Mouse (Mus musculus) CH12.LX (cell line): ENCODE results near the gene Dnal1. TPM values are rescaled to one million over a fixed set of nuclear protein-coding genes. Genes with fewer than 3 reads are reported as not detected.

Source experiments
- DNase-seq: peaks from one replicate; pipeline ENCODE4 v3.0.0-alpha.2; 2013; ENCODE audit errors: extremely low read depth
- H3K27ac ChIP-seq: 2 replicates; pipeline ENCODE4 v1.5.1; 2012; ENCODE audit warnings: low read depth, mild to moderate bottlenecking, control low read depth, moderate library complexity; ENCODE audit not compliant: insufficient read depth
- H3K27me3 ChIP-seq: replicated peaks from 2 replicates; pipeline ENCODE3; 2012; ENCODE audit warnings: inconsistent platforms
- H3K36me3 ChIP-seq, 2 experiments: replicated peaks in 1 of 2; 2 replicates each; pipeline versions ENCODE3 to v1.6.1; 2012; ENCODE audit warnings: inconsistent platforms in 1 of 2, low read length in 1 of 2, mild to moderate bottlenecking in 1 of 2, mixed read lengths in 1 of 2, moderate library complexity in 1 of 2; ENCODE audit not compliant: control insufficient read depth in 1 of 2, insufficient read depth in 1 of 2
- H3K4me1 ChIP-seq, 2 experiments: 2 replicates each; pipeline ENCODE4 v1.6.1; 2012; ENCODE audit warnings: inconsistent platforms in 1 of 2, moderate library complexity in 1 of 2; ENCODE audit not compliant: insufficient read depth in 2 of 2, control insufficient read depth in 1 of 2
- H3K4me2 ChIP-seq: 2 replicates; pipeline ENCODE4 v1.6.1; 2012; ENCODE audit warnings: low read depth, mild to moderate bottlenecking, control low read depth; ENCODE audit not compliant: poor library complexity, insufficient read depth, severe bottlenecking
- H3K4me3 ChIP-seq, 3 experiments: fragments of 150-350 bp in 1 of 3; sonication (generic) in 1 of 3; replicated peaks in 1 of 3; 2 replicates each; pipeline versions ENCODE3 to v1.5.1; 2011 to 2012; ENCODE audit warnings: low read depth in 2 of 3, low read length in 2 of 3, mild to moderate bottlenecking in 2 of 3, moderate library complexity in 2 of 3, control low read depth in 1 of 3, improper control_type of control experiment in 1 of 3, inconsistent platforms in 1 of 3, mixed read lengths in 1 of 3; ENCODE audit not compliant: poor library complexity in 1 of 3
- H3K79me2 ChIP-seq: replicated peaks from 2 replicates; pipeline ENCODE4 v1.6.1; 2012; ENCODE audit warnings: mild to moderate bottlenecking, moderate library complexity; ENCODE audit not compliant: control insufficient read depth, poor library complexity, insufficient read depth, severe bottlenecking; ENCODE audit errors: extremely low read depth
- H3K9ac ChIP-seq: 2 replicates; pipeline ENCODE4 v1.6.1; 2012; ENCODE audit warnings: low read depth, mild to moderate bottlenecking, control low read depth, moderate library complexity; ENCODE audit not compliant: insufficient read depth
- H3K9me3 ChIP-seq: replicated peaks from 2 replicates; pipeline ENCODE3; 2012; ENCODE audit warnings: low read length, inconsistent platforms, mixed read lengths
- BHLHE40 ChIP-seq: IDR thresholded peaks from 2 replicates; pipeline ENCODE4 v1.6.1; 2011; ENCODE audit warnings: mild to moderate bottlenecking, low read depth, low read length, improper control_type of control experiment
- CHD1 ChIP-seq: IDR thresholded peaks from 2 replicates; pipeline ENCODE4 v1.6.1; 2012; ENCODE audit warnings: low read depth, low read length, improper control_type of control experiment, inconsistent platforms
- EP300 ChIP-seq: IDR thresholded peaks from 2 replicates; pipeline ENCODE4 v1.6.1; 2011; ENCODE audit warnings: low read length, improper control_type of control experiment
- HCFC1 ChIP-seq: IDR thresholded peaks from 2 replicates; pipeline ENCODE4 v1.6.1; 2012; ENCODE audit warnings: low read depth, mild to moderate bottlenecking, inconsistent platforms, low read length, improper control_type of control experiment
- JUN ChIP-seq: IDR thresholded peaks from 2 replicates; pipeline ENCODE4 v1.6.1; 2011; ENCODE audit warnings: low read depth, mild to moderate bottlenecking, low read length, improper control_type of control experiment, moderate library complexity; ENCODE audit not compliant: insufficient read depth
- MYC ChIP-seq: IDR thresholded peaks from 2 replicates; pipeline ENCODE4 v1.6.1; 2011; ENCODE audit warnings: low read depth, mild to moderate bottlenecking, improper control_type of control experiment, low read length
- TBP ChIP-seq: conservative IDR thresholded peaks from 2 replicates; pipeline ENCODE4 v1.6.1; 2011; ENCODE audit warnings: low read depth, low read length, improper control_type of control experiment
- TCF12 ChIP-seq: IDR thresholded peaks from 2 replicates; pipeline ENCODE4 v1.6.1; 2014; ENCODE audit warnings: low read depth, mild to moderate bottlenecking, inconsistent platforms, low read length, improper control_type of control experiment
- ZKSCAN1 ChIP-seq: IDR thresholded peaks from 2 replicates; pipeline ENCODE4 v1.6.1; 2012; ENCODE audit warnings: low read depth, inconsistent platforms, low read length, improper control_type of control experiment, borderline replicate concordance
- ZNF384 ChIP-seq: IDR thresholded peaks from 2 replicates; pipeline ENCODE4 v1.6.1; 2012; ENCODE audit warnings: low read depth, low read length, improper control_type of control experiment, inconsistent platforms
- dilution Hi-C: fragments of 300-500 bp; cut with MboI; formaldehyde crosslinking; loops from 2 replicates; pipeline ENCODE4 v1.14.3; 2020; ENCODE audit warnings: low sequenced_read_pairs; ENCODE audit not compliant: extremely low pct_unique_long_range_greater_than_20kb, extremely low pct_ligation_motif_present
- in situ Hi-C: fragments of 300-500 bp; cut with MboI; formaldehyde crosslinking; loops from 3 replicates; pipeline ENCODE4 v1.14.3; 2019; ENCODE audit warnings: low sequenced_read_pairs, low pct_ligation_motif_present, low pct_unique_long_range_greater_than_20kb, mixed read lengths
- polyA plus RNA-seq: library from polyadenylated mRNA; unstranded; fragments of >175 nt; gene quantifications from 2 replicates; pipeline ENCODE4 v1.2.1, GENCODE M21; 2012; ENCODE audit warnings: low read depth; ENCODE audit not compliant: insufficient read length
- total RNA-seq, 2 experiments: library from RNA; depleted of rRNA; stranded (reverse); fragments of 300-350 nt in 1 of 2; fragments of >200 nt in 1 of 2; gene quantifications; 2 replicates each; pipeline ENCODE4 v1.2.3; 2012 to 2014

The Dnal1 gene
- total and polyA plus RNA-seq, 3 experiments: 1.6 to 2.1 (median 1.7) TPM

DNA sequence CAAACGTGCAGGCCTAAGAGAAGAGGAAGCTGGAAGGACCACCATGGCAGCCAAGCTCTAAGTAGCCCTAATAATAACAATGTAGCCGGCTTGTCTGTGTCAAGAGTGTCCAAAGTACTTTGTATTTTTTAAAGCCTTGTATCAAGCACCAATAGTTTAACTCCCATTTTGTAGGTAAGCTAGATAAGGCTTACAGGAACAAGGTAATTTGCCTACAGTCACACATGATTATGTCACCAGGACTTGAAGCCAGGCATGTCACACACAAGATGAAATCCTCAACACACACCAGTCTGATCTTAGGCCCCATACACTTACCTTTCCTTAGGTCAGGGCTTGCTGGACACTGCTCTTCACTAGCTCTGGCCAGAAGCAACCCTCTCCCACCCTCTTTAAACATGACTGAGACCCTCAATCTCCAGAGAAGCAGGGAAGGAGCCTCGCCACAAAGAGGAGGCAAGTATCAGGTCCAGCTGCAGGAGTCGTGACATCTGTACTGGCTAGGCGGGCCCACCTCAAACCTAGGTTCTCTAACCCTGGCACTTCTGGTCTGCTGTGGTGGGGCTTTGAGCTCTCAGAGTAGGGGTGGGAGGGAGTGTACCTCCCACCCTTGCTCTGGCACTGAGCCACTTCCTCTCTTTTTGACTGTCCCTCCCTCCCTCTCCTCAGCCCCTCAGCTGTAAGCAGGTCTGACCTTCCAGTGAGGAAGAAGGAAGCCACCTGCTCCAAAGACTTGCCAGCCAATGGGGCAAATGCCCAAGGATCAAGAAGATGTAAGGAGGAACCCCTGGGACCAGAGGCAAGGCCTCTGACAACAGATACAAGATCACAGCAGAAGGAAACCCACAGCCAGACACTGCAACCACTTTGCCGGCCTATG is 63.0 kb downstream of the Dnal1 start:
- H3K27me3 ChIP-seq: no peaks in the 10 kb centered on the region
- H3K36me3 ChIP-seq: peaks cover 18 to 45% of the 10 kb centered on the region in 2 experiments
- dilution Hi-C loops: no loop called here
- peaks cover 19% of the 10 kb centered on the region for H3K79me2 ChIP-seq
- in situ Hi-C loops: no loop called here
- TF ChIP-seq BHLHE40 (peak; percentile 78), CHD1 (no peak)
- no peak overlapping the region for H3K4me3 ChIP-seq
- H3K4me2 ChIP-seq: 0 out of 2 replicates have a peak overlapping the region, but pooled peaks have one; percentile 66
- peak overlapping the region; percentile 13; the same call in 1 of the 2 replicates for H3K27ac ChIP-seq
- H3K9ac ChIP-seq: no peak overlapping the region
- no peak for DNase-seq
- H3K9me3 ChIP-seq: no peaks in the 10 kb centered on the region
- peaks cover 41 to 95% of the 10 kb centered on the region in 2 experiments for H3K4me1 ChIP-seq

DNA sequence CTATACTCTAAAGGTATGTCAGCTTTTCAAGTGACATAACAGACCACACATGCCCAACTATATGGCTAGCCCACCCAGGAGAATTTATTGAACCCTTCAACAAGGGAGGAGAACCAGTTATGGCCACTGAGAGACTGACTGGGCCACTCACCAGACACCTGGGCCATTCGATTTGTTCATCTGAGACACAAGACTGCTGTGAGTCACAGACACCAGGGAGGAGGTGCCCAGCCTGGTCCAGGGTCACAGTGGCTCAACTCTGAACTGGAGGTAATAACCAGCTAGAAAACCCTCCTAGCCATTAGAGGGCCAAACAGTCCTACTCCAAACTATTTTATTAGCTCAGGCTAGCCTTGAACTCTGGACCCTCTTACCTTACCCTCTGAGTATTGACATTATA is 63.9 kb downstream of the Dnal1 start:
- in situ Hi-C loops: no loop called here
- dilution Hi-C loops: no loop called here
- H3K4me1 ChIP-seq: peaks cover 37 to 92% of the 10 kb centered on the region in 2 experiments
- peaks cover 11 to 41% of the 10 kb centered on the region in 2 experiments for H3K36me3 ChIP-seq
- no peaks in the 10 kb centered on the region for H3K9me3 ChIP-seq
- H3K4me2 ChIP-seq: no peak overlapping the region
- TF ChIP-seq EP300 (no peak), ZKSCAN1 (no peak), TBP (no peak), JUN (no peak), HCFC1 (no peak), ZNF384 (no peak), TCF12 (no peak), MYC (no peak)
- no peak overlapping the region for H3K4me3 ChIP-seq
- H3K27ac ChIP-seq: no peak overlapping the region
- peaks cover 23% of the 10 kb centered on the region for H3K79me2 ChIP-seq
- no peak for DNase-seq
- H3K9ac ChIP-seq: no peak overlapping the region
- H3K27me3 ChIP-seq: no peaks in the 10 kb centered on the region
